Mouse (Mus musculus) embryonic fibroblast, embryonic 13.5 days (primary cell): ENCODE measurements around the gene Rptor.

Source experiments
- CTCF ChIP-seq: IDR thresholded peaks from 2 replicates; pipeline ENCODE4 v1.5.1; 2011; ENCODE audit warnings: mild to moderate bottlenecking, control low read depth, low read length, moderate library complexity, borderline replicate concordance; ENCODE audit not compliant: insufficient read depth
- POLR2A ChIP-seq: IDR thresholded peaks from 2 replicates; pipeline ENCODE4 v1.6.1; 2011; ENCODE audit warnings: low read depth, mild to moderate bottlenecking, control low read depth, low read length, moderate library complexity

GRCm38 (mm10) chr11:119636371-119636883 is 33.7 kb downstream of the Rptor start:
- TF ChIP-seq CTCF = no peak
- no peak for TF ChIP-seq POLR2A
